Mouse (Mus musculus) ES-CJ7 (cell line): ENCODE measurements around the gene Dnaaf3.

Source experiments
- DNase-seq: peaks from one replicate; pipeline ENCODE4 v3.0.0; 2011; ENCODE audit warnings: low read depth, low spot score

The Dnaaf3 gene

DNA sequence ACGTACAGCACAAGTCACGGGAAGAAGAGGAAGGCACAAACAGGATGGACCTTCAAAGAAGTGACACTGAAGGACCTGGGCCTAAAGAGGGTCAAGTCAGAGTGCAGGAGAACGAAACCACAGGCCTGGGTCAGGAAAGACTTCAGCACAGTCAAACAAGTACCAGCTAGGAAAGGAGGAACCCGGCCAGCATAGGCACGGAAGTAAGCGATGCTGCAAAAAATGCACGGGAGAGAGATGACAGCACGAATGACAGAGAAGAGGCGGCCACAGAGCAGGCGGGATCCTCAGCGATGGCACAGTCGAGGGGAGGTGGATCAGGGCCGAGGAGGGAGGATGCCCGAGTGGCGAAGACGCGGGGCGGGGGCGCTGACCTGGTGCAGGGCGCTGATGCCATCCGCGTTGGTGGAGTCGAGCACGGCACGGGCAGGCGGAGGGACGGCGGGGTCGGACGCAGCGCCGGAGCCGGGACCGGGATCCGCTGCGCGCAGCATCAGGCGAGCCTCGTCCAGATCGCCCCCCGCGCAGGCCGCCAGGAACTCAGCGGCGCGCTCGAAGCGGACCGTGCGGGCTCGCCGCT lies 31.3 kb downstream of the Dnaaf3 start:
- no peak for DNase-seq

DNA sequence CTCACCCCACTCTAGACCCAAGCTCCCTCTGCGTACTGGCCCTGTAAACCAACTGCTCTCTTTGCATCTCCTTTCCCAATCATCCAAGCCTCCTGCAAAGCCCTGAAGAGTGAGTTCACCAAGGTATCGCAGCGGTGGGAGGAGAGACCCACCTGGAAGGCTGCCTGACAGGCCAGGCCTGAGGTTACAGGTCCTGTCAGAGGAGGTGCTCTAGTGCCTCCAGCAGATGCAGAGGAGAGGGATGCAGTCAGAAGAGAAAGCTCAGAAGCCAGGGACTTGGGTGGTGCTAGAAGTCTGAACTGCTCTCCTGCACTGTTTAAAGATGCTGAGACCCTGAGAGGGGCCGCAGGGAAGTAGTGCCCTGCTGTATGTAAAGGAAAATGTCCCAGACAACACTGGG lies 33.2 kb downstream of the Dnaaf3 start:
- DNase-seq: no peak

DNA sequence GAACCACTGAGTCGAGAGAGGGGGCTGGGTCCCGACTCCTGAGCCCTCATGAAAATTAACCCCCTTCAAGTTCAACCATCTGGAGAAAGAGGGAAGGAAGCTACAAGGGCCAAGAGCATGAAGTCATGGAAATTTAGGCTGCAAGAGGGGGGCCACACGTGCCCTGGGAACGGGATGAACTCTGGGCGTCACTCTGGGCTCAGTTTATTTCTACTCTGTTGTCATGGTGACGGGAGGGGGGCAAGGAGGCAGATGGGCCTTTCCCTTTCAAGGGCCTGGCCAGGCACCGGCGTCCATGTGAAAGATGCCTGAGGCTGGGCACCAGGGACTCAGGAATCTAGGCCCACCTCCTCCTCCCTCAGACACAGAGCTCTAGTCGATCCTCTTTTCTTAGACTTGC lies 34.0 kb downstream of the Dnaaf3 start:
- DNase-seq: no peak

DNA sequence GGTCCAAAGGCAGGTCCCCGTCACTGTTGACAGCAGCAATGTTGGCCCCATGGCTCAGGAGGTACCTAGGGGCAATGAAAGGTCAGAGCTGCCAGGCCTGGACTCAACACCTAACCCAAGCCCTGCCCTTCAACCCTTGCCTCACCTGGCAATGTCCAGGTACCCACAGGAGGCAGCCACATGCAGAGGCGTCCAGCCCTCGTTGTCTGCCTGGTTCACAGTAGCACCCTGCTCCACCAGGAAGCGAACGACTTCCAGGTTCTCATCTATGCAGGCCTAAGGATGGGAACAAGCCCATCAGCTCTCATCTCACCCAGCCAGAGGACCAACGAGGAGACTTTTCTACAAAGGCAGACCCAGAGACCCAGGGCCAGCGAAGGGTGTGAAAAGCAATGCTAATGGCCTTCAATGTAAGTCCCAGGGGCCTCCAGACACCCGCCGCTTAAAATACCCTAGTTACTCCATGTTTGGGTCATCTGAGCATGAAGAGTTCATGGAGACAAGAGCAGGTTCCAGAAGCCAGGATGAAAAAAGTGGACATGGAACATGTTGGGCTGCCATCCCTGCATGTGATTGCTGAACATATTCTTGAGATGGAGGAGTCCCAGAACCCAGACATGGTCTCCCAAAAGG lies 34.9 kb downstream of the Dnaaf3 start:
- DNase-seq: no peak

DNA sequence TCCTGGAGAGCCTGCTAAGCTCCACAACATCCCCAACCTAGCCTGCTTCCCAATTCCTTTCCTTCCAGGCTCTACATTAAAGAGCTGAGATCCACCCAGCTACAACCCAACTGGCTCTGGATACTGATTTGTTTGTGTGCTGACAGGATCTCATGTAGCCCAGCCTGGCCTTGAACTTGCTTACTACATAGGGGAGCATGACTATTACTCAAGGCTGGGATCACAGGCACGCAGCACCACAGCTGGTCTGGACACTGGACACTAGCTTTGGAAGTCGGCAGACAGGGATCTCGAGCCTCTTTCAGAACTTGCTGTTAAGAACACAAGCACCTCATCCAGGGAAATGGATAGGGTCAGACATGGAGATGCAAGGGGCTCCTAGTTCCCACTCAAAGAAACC lies 35.8 kb downstream of the Dnaaf3 start:
- no peak for DNase-seq

DNA sequence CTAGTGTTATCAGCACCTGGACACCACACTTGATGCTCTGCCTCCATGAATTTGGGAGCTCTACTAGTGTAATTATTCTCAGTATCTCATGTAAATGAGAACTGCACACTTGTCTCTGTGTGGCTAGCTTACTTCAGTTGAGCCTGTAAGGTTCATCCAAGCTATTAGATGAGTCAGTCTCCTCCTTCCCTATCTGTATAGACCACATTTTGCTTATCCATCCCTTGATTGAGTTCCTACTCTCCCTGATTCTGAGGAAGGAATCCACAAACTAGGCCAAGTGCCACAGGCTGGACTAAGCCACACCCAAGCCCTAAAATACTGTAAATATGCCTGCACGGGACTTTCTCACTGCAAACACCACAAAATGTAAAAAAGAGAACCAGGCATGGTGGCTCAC lies 38.3 kb downstream of the Dnaaf3 start:
- no peak for DNase-seq

DNA sequence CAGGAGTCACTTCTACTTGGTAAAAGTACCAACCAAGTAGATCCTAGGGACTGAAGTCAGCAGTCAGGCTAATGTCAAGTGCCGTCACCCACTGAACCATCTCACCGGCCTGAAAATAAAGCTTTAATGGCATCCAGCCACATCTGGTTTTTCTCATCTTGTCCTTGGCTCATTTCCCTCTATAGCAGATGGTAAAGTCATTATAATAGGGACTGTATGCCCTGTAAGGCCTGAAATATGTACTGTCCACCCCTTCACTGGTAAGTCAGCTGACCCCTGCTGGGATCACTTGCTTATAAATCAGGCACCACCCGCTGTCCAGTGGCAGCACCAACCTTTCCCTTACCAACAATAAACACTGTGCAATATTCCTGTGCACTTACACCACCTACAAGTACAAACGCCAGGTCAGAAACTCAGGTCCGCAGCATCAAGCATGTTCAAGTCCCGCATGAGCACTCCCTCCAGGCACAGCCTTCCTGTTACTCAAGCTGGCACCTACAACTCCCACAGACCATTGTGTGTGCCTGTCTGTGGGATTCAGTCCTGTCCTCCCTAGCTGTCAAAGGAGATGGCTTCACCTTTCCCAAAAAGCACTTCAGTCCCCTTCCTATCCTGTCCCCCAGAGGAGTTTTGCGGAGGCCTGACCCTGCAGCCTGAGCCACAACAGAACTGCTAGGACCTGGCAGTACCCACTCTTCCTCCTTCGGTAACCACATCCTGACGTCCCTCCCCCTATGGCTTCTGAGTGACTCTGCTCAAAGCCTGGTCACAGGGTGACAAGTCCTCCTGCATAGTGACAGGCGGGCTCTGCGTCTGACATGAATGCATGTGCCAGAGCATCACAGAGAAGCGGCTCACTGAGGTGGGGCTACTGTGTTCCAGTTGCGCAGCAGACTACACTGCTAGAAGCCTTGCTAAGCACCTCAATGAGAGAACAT lies 39.7 kb downstream of the Dnaaf3 start:
- no peak for DNase-seq

DNA sequence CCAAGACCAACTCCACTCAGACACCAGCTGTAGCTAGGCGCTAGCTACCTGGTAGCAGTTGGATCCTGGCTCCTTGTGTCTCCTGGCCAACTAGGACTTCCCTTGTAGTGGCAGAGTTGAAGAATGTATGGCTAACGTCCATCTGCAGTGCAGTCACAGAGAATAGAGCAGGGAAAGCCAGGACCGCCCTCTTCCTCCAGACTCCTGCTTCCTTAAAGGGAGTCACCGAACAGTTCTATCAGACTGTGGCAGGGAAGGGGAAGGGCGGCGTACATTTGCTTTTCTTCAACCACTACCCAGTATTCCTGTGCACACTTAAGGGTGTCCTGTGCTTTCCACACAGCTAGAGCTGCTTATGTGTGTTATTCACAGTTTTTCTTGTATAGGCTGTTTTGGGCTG lies 40.9 kb downstream of the Dnaaf3 start:
- no peak for DNase-seq

DNA sequence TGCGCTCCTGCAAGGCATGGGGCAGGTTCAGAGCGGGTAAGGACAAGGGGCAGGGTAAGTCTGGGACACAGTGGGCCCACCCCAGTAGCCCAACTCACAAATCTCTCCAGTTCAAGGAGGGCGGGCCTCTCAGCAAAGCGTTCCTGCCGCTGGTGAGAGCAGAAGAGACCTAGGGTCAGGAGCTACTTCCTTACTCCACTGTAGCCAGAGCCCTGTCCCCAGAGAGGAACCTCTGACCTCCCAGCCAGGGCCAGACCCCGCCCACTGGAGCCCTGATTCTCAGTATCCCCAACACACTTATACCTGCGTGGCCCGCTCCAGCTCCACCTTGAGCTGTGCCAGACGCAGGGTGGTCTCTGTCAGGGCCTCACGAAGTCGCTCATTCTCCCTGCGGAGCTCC lies 50.0 kb downstream of the Dnaaf3 start:
- DNase-seq: no peak

DNA sequence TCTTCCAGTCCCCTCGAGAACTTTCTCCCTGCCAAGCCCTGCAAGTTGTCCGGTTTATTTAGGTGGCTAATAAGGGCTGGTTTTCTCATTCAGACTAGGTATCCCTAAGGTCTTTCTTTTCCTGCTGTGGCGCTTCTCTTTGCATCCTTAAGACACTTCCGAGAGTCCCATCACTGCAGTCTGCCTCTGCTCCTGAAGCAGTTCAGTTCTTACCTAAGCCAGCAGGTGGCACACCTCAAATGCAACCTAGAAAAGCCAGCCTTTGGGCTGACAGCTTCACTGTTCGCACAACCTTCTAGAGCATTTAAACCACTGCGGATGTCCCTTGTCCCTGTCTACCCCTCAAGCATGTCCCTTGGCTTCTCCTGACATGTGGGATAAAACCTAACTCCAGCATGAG lies 52.6 kb downstream of the Dnaaf3 start:
- peak; percentile 75 for DNase-seq

DNA sequence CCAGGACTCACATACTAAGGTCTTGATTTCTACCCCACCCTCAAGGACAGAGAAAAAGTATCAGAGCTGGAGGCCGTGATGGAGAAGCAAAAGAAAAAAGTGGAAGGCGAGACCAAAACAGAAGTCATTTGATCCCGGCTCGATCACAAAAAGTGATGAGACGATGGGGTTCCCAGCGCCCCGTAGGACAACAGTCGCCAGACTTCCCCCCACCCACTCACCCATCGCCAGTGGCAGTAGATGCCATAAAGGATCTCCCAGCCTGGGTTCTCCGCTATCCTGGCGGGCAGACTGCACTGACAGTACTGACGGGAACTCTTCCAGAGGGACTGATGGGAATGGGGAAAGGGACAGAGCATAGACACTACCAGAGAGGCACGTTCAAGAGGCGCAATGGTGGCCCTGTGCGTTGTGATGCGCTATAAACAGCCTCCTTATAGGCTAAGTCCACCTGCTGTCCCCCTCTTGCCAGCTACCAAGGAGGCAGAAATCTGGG lies 53.4 kb downstream of the Dnaaf3 start:
- DNase-seq: no peak

DNA sequence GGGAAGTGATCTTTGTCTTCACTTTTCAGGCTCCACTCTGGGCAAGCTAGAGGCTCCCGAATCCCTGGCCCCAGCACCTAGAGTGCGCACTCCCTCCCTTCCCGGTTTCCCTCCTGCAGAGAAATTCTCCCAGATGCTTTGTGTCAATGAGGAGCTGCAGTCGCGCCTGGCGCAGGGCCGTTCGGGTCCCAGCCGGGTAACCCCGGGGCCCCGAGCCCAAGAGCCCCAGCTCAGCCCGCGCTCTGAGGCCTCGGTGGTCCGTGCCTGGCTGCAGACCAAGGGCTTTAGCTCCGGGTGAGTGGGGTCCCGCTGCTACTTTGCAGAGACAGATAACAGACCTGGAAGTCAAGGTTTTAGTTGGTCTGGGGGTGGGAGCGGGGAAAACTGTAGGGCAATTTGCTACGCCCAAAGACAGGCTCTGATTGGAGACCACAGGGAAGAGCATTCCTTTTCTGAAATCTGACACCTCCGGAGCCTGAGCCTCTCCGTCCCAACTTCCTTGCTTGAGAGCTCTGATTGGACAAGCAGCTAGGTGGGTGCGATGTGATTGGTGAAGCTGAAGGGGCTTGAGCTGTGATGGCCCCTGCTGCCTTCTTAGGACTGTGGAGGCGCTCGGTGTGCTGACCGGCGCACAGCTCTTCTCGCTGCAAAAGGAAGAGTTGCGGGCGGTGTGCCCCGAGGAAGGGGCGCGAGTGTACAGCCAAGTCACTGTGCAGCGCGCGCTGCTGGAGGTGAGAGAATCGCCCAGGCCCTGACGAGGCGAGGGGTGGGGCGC lies 54.0 kb downstream of the Dnaaf3 start:
- DNase-seq: peak; percentile 98

DNA sequence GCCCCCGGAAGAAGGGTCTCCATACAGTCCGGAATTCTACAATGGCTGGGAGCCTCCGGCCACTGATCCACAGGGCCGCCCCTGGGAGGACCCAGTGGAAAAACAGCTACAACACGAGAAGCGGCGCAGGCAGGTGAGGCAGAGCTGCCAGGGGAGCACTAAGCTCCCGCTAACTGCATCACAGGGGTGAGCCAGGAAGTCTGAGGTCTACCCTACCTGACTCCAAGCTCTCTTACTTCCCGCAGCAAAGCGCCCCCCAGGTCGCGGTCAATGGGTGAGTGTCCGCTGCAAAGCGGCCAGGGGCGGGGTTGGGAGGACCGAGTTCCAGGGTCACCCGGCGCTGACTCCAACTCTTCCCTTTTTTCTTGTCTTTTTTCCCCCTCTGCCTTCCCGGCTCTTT lies 58.3 kb downstream of the Dnaaf3 start:
- DNase-seq: no peak
